Mouse (Mus musculus) lung, embryonic 16.5 days (tissue): ENCODE data around the gene Arhgap24. TPM values are rescaled to one million over a fixed set of nuclear protein-coding genes. Genes with fewer than 3 reads are reported as not detected.

Experiments used
- ATAC-seq: fragments of 200-750 bp; cut with Nextera tagmentation; 2 replicates; pipeline ENCODE4 v1.8.0; 2017; ENCODE audit warnings: low read depth, mild to moderate bottlenecking, moderate library complexity
- H3K27ac ChIP-seq: fragments of 300-500 bp; sonication (generic); 2 replicates; pipeline ENCODE4 v1.5.1; 2014; ENCODE audit warnings: mild to moderate bottlenecking, control low read depth, low read length
- H3K27me3 ChIP-seq: fragments of 300-500 bp; sonication (generic); 2 replicates; pipeline ENCODE4 v1.6.1; 2014; ENCODE audit warnings: low read depth, low read length, mixed read lengths; ENCODE audit not compliant: control insufficient read depth, insufficient read depth
- H3K36me3 ChIP-seq: fragments of 300-500 bp; sonication (generic); 2 replicates; pipeline ENCODE4 v1.6.1; 2014; ENCODE audit warnings: low read length; ENCODE audit not compliant: control insufficient read depth, insufficient read depth
- H3K4me1 ChIP-seq: fragments of 300-500 bp; sonication (generic); replicated peaks from 2 replicates; pipeline ENCODE4 v1.6.1; 2014; ENCODE audit warnings: low read length, mixed read lengths; ENCODE audit not compliant: control insufficient read depth, insufficient read depth
- H3K4me2 ChIP-seq: fragments of 300-500 bp; sonication (generic); 2 replicates; pipeline ENCODE4 v1.6.1; 2014; ENCODE audit warnings: low read depth, low read length, control low read depth
- H3K4me3 ChIP-seq: fragments of 300-500 bp; sonication (generic); 2 replicates; pipeline ENCODE4 v1.5.1; 2014; ENCODE audit warnings: mild to moderate bottlenecking, low read length, control low read depth
- H3K9ac ChIP-seq: fragments of 300-500 bp; sonication (generic); 2 replicates; pipeline ENCODE4 v1.6.1; 2014; ENCODE audit warnings: low read length, control low read depth
- H3K9me3 ChIP-seq: fragments of 300-500 bp; sonication (generic); 2 replicates; pipeline ENCODE4 v1.6.1; 2016; ENCODE audit warnings: low read length; ENCODE audit not compliant: control insufficient read depth
- WGBS: fragments of 180-500 bp; shearing (Covaris S2); extraction: QIAGEN DNeasy Blood & Tissue Kit; methylation state at CpG from one replicate; pipeline ENCODE4 v1.1.7; 2014; 5-methylcytosine and 5-hydroxymethylcytosine counted together
- polyA plus RNA-seq: library from polyadenylated mRNA; unstranded; fragments of >200 nt; fragmentation: Nextera tagmentation; extraction: Ambion mirVana; gene quantifications from 2 replicates; pipeline ENCODE4 v1.2.1, GENCODE M21; 2015

Arhgap24 gene
- polyA plus RNA-seq, 1 experiment from 2014 or later = 40.1 TPM

- ATAC-seq = no peak
- Histone ChIP-seq H3K4me2 (no peak overlapping the region), H3K36me3 (no peaks in the 10 kb centered on the region), H3K27ac (no peak overlapping the region), H3K9me3 (no peaks in the 10 kb centered on the region), H3K4me1 (peaks cover 12% of the 10 kb centered on the region), H3K27me3 (no peaks in the 10 kb centered on the region), H3K9ac (no peak overlapping the region), H3K4me3 (no peak overlapping the region)
- 18% methylated on average over 2 of the region's 2 CpGs for WGBS
Measured at GRCm38 (mm10) chr5:102455247-102455646, 25.9 kb upstream of the Arhgap24 start.

DNA sequence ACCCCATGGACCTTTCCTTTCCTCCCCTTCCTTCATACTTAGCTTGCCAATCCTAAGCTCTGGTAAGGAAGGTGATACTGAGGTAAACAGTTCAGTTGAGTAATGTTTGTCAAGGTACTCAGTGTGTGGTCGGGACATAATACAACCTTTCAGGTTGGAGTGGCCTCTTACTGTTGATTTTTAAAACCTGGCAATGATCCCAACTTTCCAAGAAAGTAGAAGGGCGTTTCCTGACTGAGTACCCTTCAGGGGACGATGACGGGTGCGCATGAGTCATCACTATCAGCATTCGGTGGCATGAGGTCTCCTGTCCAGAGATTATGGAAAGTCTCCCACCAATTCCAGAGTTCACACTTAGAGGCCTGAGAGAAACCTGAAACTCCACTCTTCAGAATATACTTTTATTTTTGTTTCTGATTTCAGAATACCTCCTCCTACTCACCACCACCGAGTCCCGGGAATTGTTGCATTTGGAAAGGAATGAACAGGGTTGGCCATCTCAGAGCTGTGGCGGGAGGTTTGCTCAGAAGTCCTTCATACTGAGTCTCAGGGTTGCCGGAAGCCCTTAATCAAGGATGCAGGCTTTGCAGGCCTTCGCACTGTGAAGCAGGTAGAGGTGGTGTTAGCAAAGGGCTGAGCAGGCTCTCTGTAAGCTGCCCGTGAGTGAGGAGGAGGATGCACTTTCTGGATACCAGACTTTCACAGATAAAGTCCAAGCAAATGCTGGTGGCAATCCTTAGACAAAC lies 20.6 kb upstream of the Arhgap24 start:
- Histone ChIP-seq H3K4me1 (0 out of 2 replicates have a peak, but pooled peaks cover 2% of the 10 kb centered on the region), H3K9me3 (no peaks in the 10 kb centered on the region), H3K4me2 (no peak overlapping the region; the same call in 1 of the 2 replicates), H3K27ac (peak overlapping the region; percentile 76), H3K4me3 (no peak overlapping the region), H3K36me3 (no peaks in the 10 kb centered on the region), H3K27me3 (no peaks in the 10 kb centered on the region), H3K9ac (no peak overlapping the region)
- 32% methylated on average over 12 of the region's 12 CpGs for WGBS
- peak; percentile 91 for ATAC-seq

- Histone ChIP-seq H3K4me1 (0 out of 2 replicates have a peak, but pooled peaks cover 2% of the 10 kb centered on the region), H3K4me2 (no peak overlapping the region), H3K9me3 (no peaks in the 10 kb centered on the region), H3K27me3 (no peaks in the 10 kb centered on the region), H3K36me3 (no peaks in the 10 kb centered on the region), H3K9ac (no peak overlapping the region), H3K27ac (no peak overlapping the region), H3K4me3 (no peak overlapping the region)
- ATAC-seq = no peak
- WGBS = 71% methylated on average over 3 of the region's 3 CpGs
Measured at GRCm38 (mm10) chr5:102462948-102463347, 18.2 kb upstream of the Arhgap24 start.

DNA sequence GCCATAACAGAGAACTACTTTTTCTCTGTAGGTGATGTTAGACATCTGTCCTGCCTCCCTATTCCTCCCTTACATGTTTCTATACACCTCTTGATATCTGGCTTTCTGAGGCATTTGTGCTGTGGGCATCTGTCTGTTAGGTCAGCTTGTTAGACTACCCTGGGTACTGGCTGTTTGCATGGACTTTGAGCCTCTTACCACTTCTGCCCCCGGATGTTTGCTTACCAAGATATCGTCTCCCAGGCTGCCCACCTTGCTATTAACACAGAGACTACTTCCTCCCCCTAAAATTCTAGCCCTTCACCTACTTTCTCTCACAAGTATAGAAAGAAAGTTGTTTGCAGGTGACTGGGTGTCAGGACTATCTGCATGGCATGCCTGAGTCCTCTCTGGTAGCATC lies 15.8 kb upstream of the Arhgap24 start:
- 57% methylated on average over 2 of the region's 2 CpGs for WGBS
- H3K36me3 ChIP-seq = no peaks in the 10 kb centered on the region
- H3K27ac ChIP-seq = no peak overlapping the region
- ATAC-seq = no peak
- 0 out of 2 replicates have a peak, but pooled peaks cover 2% of the 10 kb centered on the region for H3K4me1 ChIP-seq
- no peak overlapping the region for H3K9ac ChIP-seq
- H3K4me3 ChIP-seq = no peak overlapping the region
- H3K9me3 ChIP-seq = no peaks in the 10 kb centered on the region
- H3K27me3 ChIP-seq = no peaks in the 10 kb centered on the region
- H3K4me2 ChIP-seq = no peak overlapping the region

DNA sequence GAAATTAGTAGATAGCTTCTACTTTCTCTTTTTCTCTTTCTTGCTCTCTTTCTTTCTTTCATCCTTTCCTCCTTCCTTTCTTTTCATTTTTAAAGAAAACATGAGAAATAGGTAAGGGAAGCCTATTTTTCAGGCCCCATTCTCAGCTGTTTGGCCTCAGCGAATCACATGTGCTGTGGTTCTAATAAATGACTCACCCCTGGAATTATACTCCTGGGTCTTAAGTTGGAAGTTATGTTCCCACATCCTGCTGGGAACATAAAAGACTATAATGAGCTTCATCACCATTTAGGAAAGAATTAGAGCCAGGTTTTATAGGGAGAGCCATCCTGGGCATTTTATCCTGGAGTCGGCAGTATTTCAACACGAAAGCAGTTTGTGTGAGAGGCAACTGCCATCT lies 12.9 kb upstream of the Arhgap24 start:
- no peak for ATAC-seq
- Histone ChIP-seq H3K27ac (no peak overlapping the region), H3K4me2 (no peak overlapping the region), H3K9me3 (no peaks in the 10 kb centered on the region), H3K4me3 (no peak overlapping the region), H3K36me3 (no peaks in the 10 kb centered on the region), H3K4me1 (0 out of 2 replicates have a peak, but pooled peaks cover 3% of the 10 kb centered on the region), H3K9ac (no peak overlapping the region), H3K27me3 (no peaks in the 10 kb centered on the region)
- 94% methylated on average over 3 of the region's 3 CpGs for WGBS

- Histone ChIP-seq H3K9me3 (no peaks in the 10 kb centered on the region), H3K4me1 (0 out of 2 replicates have a peak, but pooled peaks cover 3% of the 10 kb centered on the region), H3K36me3 (no peaks in the 10 kb centered on the region), H3K27ac (no peak overlapping the region), H3K4me2 (no peak overlapping the region), H3K27me3 (no peaks in the 10 kb centered on the region), H3K4me3 (no peak overlapping the region), H3K9ac (no peak overlapping the region)
- ATAC-seq = peak; percentile 80
- WGBS = 53% methylated on average over 2 of the region's 2 CpGs
Measured at GRCm38 (mm10) chr5:102470284-102470683, 10.9 kb upstream of the Arhgap24 start.

DNA sequence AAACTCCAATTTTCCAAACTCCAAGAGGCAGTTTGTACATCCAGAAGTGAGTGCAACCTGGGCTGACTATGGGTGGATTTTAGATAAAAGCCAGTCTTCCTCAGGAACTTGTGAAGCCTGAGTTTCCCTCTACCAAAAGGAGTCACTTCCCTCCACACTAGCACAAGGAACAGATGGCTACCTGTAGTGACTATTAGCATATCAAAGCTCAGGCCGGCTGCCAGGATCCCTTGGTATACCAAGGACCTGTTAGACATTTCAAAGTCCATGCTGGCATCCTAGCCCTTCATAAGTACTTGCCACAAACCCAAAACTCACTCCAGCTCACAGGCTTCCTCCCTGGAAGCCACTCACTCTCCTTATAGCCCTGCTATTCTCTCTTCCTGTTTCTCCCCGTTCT lies 3.1 kb upstream of the Arhgap24 start:
- H3K4me1 ChIP-seq = peaks cover 17% of the 10 kb centered on the region
- no peaks in the 10 kb centered on the region for H3K36me3 ChIP-seq
- 7% methylated on average over 2 of the region's 2 CpGs for WGBS
- H3K4me3 ChIP-seq = no peak overlapping the region
- no peak for ATAC-seq
- H3K27ac ChIP-seq = no peak overlapping the region
- H3K4me2 ChIP-seq = no peak overlapping the region
- H3K27me3 ChIP-seq = no peaks in the 10 kb centered on the region
- H3K9ac ChIP-seq = no peak overlapping the region
- no peaks in the 10 kb centered on the region for H3K9me3 ChIP-seq

DNA sequence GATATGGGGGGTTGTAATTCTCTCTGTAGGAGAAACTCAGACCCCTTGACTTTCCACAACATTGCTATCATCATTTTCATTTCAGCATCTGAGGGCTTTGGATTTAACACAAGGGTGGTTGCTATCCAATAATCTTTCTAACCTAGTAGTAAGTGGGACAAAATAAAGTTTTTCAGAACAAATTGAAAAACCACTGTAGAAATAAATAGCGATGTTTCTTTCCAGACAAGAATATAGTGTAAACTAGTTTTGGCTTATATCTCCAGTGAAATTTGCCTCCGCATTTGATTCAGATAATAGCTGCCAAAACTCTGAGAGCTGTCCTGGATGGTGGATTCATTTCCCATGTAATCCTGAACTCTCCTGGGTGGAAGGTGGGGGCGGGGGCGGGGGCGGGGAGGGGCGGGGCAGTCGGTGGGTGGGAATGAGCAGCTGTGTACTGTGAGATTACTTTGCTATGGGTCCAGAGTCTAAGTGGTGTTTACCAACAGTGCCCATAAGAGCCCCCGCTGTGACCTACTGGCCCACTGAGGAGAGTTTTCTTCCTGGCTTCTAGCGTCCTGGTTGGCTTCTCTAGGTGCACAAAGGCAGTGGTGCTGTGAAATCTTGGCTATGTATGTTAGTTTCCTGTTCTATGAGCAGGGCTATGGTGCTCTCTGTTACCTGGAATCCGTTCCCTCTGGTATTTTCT lies 2.2 kb downstream of the Arhgap24 start:
- no peaks in the 10 kb centered on the region for H3K36me3 ChIP-seq
- no peak overlapping the region; the same call in 1 of the 2 replicates for H3K27ac ChIP-seq
- H3K4me3 ChIP-seq = peak overlapping the region; percentile 60
- no peaks in the 10 kb centered on the region for H3K9me3 ChIP-seq
- peaks cover 20% of the 10 kb centered on the region for H3K4me1 ChIP-seq
- no peaks in the 10 kb centered on the region for H3K27me3 ChIP-seq
- no peak for ATAC-seq
- 24% methylated on average over 10 of the region's 10 CpGs for WGBS
- H3K4me2 ChIP-seq = peak overlapping the region; percentile 74
- H3K9ac ChIP-seq = no peak overlapping the region

- Histone ChIP-seq H3K4me2 (no peak overlapping the region), H3K4me1 (peaks cover 5% of the 10 kb centered on the region; the same call in 1 of the 2 replicates), H3K9ac (no peak overlapping the region), H3K27me3 (no peaks in the 10 kb centered on the region), H3K9me3 (no peaks in the 10 kb centered on the region), H3K36me3 (no peaks in the 10 kb centered on the region), H3K27ac (no peak overlapping the region), H3K4me3 (no peak overlapping the region)
- 71% methylated on average over 5 of the region's 5 CpGs for WGBS
- no peak for ATAC-seq
Measured at GRCm38 (mm10) chr5:102491554-102491953, 10.4 kb downstream of the Arhgap24 start.
